Mouse (Mus musculus): Measurements from ENCODE around the gene Hcrtr2. TPM values are rescaled to one million over a fixed set of nuclear protein-coding genes. Genes with fewer than 3 reads are reported as not detected.

The Hcrtr2 gene
- polyA plus RNA-seq (2015; fragmentation: Nextera tagmentation; extraction: Ambion mirVana) = 0.43 and 0.88 TPM in 2 replicates

DNA sequence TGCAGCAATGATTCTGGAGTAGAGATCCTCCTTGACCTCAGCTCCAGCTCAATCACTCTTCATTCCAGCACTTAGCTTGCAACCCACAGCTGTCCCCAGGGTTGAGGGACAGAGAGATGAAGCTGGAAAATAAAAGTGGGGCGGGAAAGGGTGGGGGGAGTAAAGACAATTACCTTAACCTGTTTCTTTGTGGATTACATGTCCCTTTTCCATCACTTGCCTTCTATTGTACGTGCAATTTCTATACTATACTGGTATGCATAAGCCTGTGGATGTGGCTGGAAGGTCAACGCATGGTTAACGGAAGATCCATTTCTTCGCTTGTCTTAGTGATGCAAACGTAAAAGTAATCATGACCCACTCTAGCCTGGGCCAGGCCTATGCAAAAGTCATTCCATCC lies at the start of gene Hcrtr2:
Hcrtr2 (minus strand) TSS at position 101 of the 400 bp plus-strand sequence.
- H3K27me3 ChIP-seq = peaks cover 16% of the 10 kb centered on the region
- H3K36me3 ChIP-seq = no peaks in the 10 kb centered on the region
- H3K4me3 ChIP-seq (replicated peaks) = peak within 1 kb of the TSS; percentile 44
- ATAC-seq (ENCODE audit: insufficient number of reproducible peaks, low FRiP score, low TSS enrichment, low read depth) = no peak
- peak within 1 kb of the TSS; percentile 75 for H3K4me2 ChIP-seq (replicated peaks)
- H3K9ac ChIP-seq = no peak within 1 kb of the TSS
- H3K9me3 ChIP-seq (replicated peaks) = no peaks in the 10 kb centered on the region
- no peak within 1 kb of the TSS for H3K27ac ChIP-seq (replicated peaks)
- WGBS = 74% methylated on average over 6 of the region's 6 CpGs
- H3K4me1 ChIP-seq = peaks cover 10% of the 10 kb centered on the region; the same call in 1 of the 2 replicates

DNA sequence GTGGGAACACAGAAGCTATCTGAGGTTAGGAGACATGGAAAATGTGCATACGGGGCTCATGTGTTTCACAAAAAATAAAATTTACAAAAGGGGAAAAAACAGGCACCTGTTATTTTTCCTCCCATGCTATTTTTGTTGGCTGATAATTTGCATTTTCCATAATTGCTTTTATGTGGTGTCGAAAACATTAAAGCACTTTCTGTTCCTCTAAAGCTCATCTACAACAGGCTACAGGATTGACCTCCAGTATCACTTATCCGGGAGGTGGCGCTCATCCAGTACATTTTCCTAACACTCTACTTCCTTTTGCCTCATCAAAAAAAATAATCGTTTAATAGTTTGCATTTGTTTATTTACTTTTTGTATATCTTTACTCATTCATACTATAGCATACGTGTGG lies 41.2 kb upstream of the Hcrtr2 start:
- WGBS = 83% methylated on average over 6 of the region's 6 CpGs

DNA sequence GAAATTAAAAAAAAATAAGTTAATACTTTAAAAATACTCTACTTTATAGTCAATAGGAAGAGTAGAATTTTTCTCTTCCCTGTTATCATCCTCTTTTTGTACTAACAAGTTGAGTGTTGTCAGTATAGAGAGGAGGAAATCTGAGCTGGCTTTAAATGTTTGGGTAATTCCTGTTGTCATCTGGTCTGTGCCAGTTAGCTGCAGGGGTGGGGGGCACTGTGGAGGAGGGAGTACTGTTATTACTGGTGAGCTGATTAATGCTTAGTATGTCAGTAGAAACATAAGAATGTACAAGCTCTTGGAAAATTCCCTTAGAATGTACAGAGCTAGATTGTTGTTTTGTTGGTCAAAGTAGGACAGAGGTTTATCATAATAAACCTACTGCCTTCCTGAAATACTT lies 36.7 kb upstream of the Hcrtr2 start:
- no peak for ATAC-seq (ENCODE audit: insufficient number of reproducible peaks, low FRiP score, low TSS enrichment, low read depth)
- H3K4me2 ChIP-seq (replicated peaks) = no peak overlapping the region
- H3K27ac ChIP-seq (replicated peaks) = no peak overlapping the region
- no peaks in the 10 kb centered on the region for H3K27me3 ChIP-seq
- H3K9me3 ChIP-seq (replicated peaks) = no peaks in the 10 kb centered on the region
- H3K4me3 ChIP-seq (replicated peaks) = no peak overlapping the region
- H3K4me1 ChIP-seq = no peaks in the 10 kb centered on the region
- H3K9ac ChIP-seq = no peak overlapping the region
- no peaks in the 10 kb centered on the region for H3K36me3 ChIP-seq

More for the DNA sequence above, 41.2 kb upstream of the Hcrtr2 start:
- H3K4me1 ChIP-seq = no peaks in the 10 kb centered on the region
- no peak overlapping the region for H3K4me3 ChIP-seq (replicated peaks)
- H3K9ac ChIP-seq = no peak overlapping the region
- H3K9me3 ChIP-seq (replicated peaks) = no peaks in the 10 kb centered on the region
- no peaks in the 10 kb centered on the region for H3K36me3 ChIP-seq
- no peak overlapping the region for H3K4me2 ChIP-seq (replicated peaks)
- H3K27me3 ChIP-seq = no peaks in the 10 kb centered on the region
- no peak for ATAC-seq (ENCODE audit: insufficient number of reproducible peaks, low FRiP score, low TSS enrichment, low read depth)
- H3K27ac ChIP-seq (replicated peaks) = no peak overlapping the region

- Histone ChIP-seq H3K9me3 (replicated peaks) (no peaks in the 10 kb centered on the region), H3K27ac (replicated peaks) (no peak overlapping the region), H3K36me3 (no peaks in the 10 kb centered on the region), H3K4me2 (replicated peaks) (no peak overlapping the region), H3K9ac (no peak overlapping the region), H3K4me1 (no peaks in the 10 kb centered on the region), H3K27me3 (no peaks in the 10 kb centered on the region), H3K4me3 (replicated peaks) (no peak overlapping the region)
- ATAC-seq (ENCODE audit: insufficient number of reproducible peaks, low FRiP score, low TSS enrichment, low read depth) = no peak
- WGBS = 58% methylated on average over 3 of the region's 3 CpGs
Measured at GRCm38 (mm10) chr9:76352346-76352745, 28.7 kb upstream of the Hcrtr2 start.

GRCm38 (mm10) chr9:76347298-76347697 lies 23.6 kb upstream of the Hcrtr2 start:
- no peaks in the 10 kb centered on the region for H3K9me3 ChIP-seq (replicated peaks)
- H3K4me3 ChIP-seq (replicated peaks) = no peak overlapping the region
- 92% methylated on average over 1 of the region's 1 CpGs for WGBS
- no peak for ATAC-seq (ENCODE audit: insufficient number of reproducible peaks, low FRiP score, low TSS enrichment, low read depth)
- H3K27ac ChIP-seq (replicated peaks) = no peak overlapping the region
- H3K27me3 ChIP-seq = no peaks in the 10 kb centered on the region
- H3K36me3 ChIP-seq = no peaks in the 10 kb centered on the region
- no peak overlapping the region for H3K9ac ChIP-seq
- H3K4me1 ChIP-seq = no peaks in the 10 kb centered on the region
- H3K4me2 ChIP-seq (replicated peaks) = no peak overlapping the region

DNA sequence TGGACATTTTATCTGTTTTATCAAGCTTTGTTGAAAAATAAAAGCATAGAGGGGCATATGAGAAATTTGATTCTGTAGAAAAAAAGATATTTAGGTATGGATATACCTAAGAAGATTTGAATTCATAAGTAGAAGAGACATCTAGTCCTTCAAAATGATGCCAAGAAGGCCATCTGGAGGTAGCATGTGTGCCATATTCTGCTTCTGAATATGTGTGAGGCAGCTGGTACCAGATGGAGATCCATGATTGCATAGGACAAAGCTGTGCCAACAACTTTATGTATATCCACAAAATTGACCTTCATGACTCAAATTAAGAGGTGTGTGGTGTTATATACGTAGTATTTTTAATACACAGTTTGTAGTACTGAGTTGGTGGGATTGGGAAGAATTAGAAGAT lies 7.4 kb upstream of the Hcrtr2 start:
- no peak overlapping the region for H3K4me3 ChIP-seq (replicated peaks)
- no peaks in the 10 kb centered on the region for H3K27me3 ChIP-seq
- H3K4me1 ChIP-seq = no peaks in the 10 kb centered on the region
- WGBS = 72% methylated on average over 1 of the region's 1 CpGs
- no peak overlapping the region for H3K9ac ChIP-seq
- no peak overlapping the region for H3K4me2 ChIP-seq (replicated peaks)
- no peak overlapping the region for H3K27ac ChIP-seq (replicated peaks)
- H3K9me3 ChIP-seq (replicated peaks) = no peaks in the 10 kb centered on the region
- no peak for ATAC-seq (ENCODE audit: insufficient number of reproducible peaks, low FRiP score, low TSS enrichment, low read depth)
- H3K36me3 ChIP-seq = no peaks in the 10 kb centered on the region

- WGBS = under 1% methylated on average over 29 of the region's 29 CpGs
- peaks cover 16% of the 10 kb centered on the region for H3K27me3 ChIP-seq
- no peaks in the 10 kb centered on the region for H3K36me3 ChIP-seq
- H3K4me2 ChIP-seq (replicated peaks) = peak overlapping the region; percentile 75
- peaks cover 10% of the 10 kb centered on the region; the same call in 1 of the 2 replicates for H3K4me1 ChIP-seq
- no peak for ATAC-seq (ENCODE audit: insufficient number of reproducible peaks, low FRiP score, low TSS enrichment, low read depth)
- no peak overlapping the region for H3K27ac ChIP-seq (replicated peaks)
- no peaks in the 10 kb centered on the region for H3K9me3 ChIP-seq (replicated peaks)
- H3K9ac ChIP-seq = no peak overlapping the region
- peak overlapping the region; percentile 44 for H3K4me3 ChIP-seq (replicated peaks)
Measured at GRCm38 (mm10) chr9:76323186-76323701, 412 bp downstream of the Hcrtr2 start.

DNA sequence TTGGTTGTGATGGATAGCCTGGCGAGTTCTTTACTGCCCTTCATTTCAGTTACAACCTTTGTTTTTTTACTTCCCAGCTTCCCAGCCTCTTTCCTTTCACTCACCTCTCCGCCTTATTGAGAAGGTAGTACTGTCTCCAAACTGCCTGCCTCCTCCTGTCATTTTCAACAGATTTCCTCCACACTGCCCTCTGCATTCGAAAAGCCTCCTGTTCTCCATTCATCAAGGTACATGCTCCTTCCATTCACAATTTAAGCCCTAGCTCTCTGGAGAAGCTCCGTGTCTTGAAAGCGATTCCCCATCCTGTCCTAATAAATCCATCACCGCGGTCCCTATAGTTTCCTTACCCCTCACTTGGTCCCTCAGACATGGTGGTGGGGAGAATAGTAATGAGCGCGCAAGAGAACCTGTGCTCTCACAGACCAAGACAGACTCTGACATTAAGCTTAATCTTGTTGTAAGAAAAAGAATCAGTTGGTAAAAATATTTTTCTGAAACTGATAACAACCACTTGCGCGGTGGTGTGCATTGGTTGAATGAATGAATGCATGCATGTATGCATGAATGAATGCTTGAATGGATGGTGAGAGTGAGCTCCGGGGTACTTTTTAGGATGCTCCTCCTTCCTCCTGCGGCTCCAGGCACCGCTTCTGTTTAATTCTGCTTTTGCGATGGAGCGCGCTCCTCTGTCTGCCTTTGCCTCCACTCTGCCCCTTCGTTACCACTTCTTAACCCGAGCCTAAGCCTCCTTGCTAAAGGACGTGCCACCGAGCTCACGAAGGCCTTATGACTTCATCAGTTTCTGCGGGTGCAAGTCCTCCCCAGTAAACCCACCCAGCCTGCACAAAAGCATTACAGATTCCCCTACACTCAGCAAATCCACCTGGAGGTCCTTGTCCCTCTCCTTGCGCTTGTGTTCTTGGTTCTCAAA lies 1.3 kb downstream of the Hcrtr2 start:
- H3K36me3 ChIP-seq = no peaks in the 10 kb centered on the region
- peaks cover 16% of the 10 kb centered on the region for H3K27me3 ChIP-seq

GRCm38 (mm10) chr9:76321589-76321988 lies 2.1 kb downstream of the Hcrtr2 start:
- H3K36me3 ChIP-seq = no peaks in the 10 kb centered on the region
- peaks cover 10% of the 10 kb centered on the region; the same call in 1 of the 2 replicates for H3K4me1 ChIP-seq
- no peak for ATAC-seq (ENCODE audit: insufficient number of reproducible peaks, low FRiP score, low TSS enrichment, low read depth)
- H3K9me3 ChIP-seq (replicated peaks) = no peaks in the 10 kb centered on the region
- H3K4me3 ChIP-seq (replicated peaks) = no peak overlapping the region
- WGBS = 80% methylated on average over 4 of the region's 4 CpGs
- H3K9ac ChIP-seq = no peak overlapping the region
- peaks cover 16% of the 10 kb centered on the region for H3K27me3 ChIP-seq
- no peak overlapping the region for H3K27ac ChIP-seq (replicated peaks)
- H3K4me2 ChIP-seq (replicated peaks) = no peak overlapping the region

More for the DNA sequence above, 1.3 kb downstream of the Hcrtr2 start:
- peaks cover 10% of the 10 kb centered on the region; the same call in 1 of the 2 replicates for H3K4me1 ChIP-seq
- WGBS = 5% methylated on average over 24 of the region's 24 CpGs
- no peak overlapping the region for H3K9ac ChIP-seq
- peak overlapping the region; percentile 44 for H3K4me3 ChIP-seq (replicated peaks)
- no peak overlapping the region for H3K27ac ChIP-seq (replicated peaks)
- peak overlapping the region; percentile 75 for H3K4me2 ChIP-seq (replicated peaks)
- no peak for ATAC-seq (ENCODE audit: insufficient number of reproducible peaks, low FRiP score, low TSS enrichment, low read depth)
- no peaks in the 10 kb centered on the region for H3K9me3 ChIP-seq (replicated peaks)

- no peak overlapping the region for H3K4me2 ChIP-seq (replicated peaks)
- WGBS = 66% methylated on average over 1 of the region's 1 CpGs
Measured at GRCm38 (mm10) chr9:76320755-76321154, 2.9 kb downstream of the Hcrtr2 start.

DNA sequence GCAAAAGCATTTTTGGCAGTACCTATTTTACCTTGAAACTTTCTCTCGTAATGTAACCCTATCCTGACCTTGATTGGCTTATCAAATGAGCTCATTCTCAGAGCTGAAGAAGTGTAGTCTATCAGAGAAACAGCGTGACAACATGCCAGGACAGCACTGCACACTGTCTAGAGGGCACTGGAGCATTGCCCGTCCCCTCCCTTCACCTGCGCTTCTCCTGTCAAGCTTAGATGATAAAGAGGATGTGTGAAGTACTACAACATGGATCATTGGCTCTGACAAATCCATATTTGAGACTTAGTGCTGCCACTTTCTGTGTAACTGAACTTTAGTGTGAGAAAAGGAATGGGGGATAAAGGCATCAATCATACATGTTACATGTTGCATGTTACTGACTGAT lies 5.4 kb downstream of the Hcrtr2 start:
- Histone ChIP-seq H3K36me3 (no peaks in the 10 kb centered on the region), H3K4me1 (peaks cover 10% of the 10 kb centered on the region; the same call in 1 of the 2 replicates), H3K27me3 (peaks cover 8% of the 10 kb centered on the region; the same call in 1 of the 2 replicates), H3K27ac (replicated peaks) (no peak overlapping the region), H3K4me3 (replicated peaks) (no peak overlapping the region), H3K4me2 (replicated peaks) (no peak overlapping the region), H3K9me3 (replicated peaks) (no peaks in the 10 kb centered on the region), H3K9ac (no peak overlapping the region)
- no peak for ATAC-seq (ENCODE audit: insufficient number of reproducible peaks, low FRiP score, low TSS enrichment, low read depth)
- WGBS = 72% methylated on average over 4 of the region's 4 CpGs

More at GRCm38 (mm10) chr9:76320755-76321154, 2.9 kb downstream of the Hcrtr2 start:
- peaks cover 16% of the 10 kb centered on the region for H3K27me3 ChIP-seq
- no peak overlapping the region for H3K27ac ChIP-seq (replicated peaks)
- H3K4me3 ChIP-seq (replicated peaks) = no peak overlapping the region
- H3K9ac ChIP-seq = no peak overlapping the region
- no peaks in the 10 kb centered on the region for H3K36me3 ChIP-seq
- H3K4me1 ChIP-seq = peaks cover 10% of the 10 kb centered on the region; the same call in 1 of the 2 replicates
- no peak for ATAC-seq (ENCODE audit: insufficient number of reproducible peaks, low FRiP score, low TSS enrichment, low read depth)
- no peaks in the 10 kb centered on the region for H3K9me3 ChIP-seq (replicated peaks)

All from embryonic facial prominence, embryonic 15.5 days (tissue).